Mouse (Mus musculus) limb, embryonic 12.5 days (tissue): Measurements from ENCODE around the gene Dlst. TPM values are rescaled to one million over a fixed set of nuclear protein-coding genes. Genes with fewer than 3 reads are reported as not detected.

ENCODE experiments used
- ATAC-seq: fragments of 200-750 bp; cut with Nextera tagmentation; 2 replicates; pipeline ENCODE4 v1.8.0; 2017; ENCODE audit warnings: low read depth, moderate TSS enrichment; ENCODE audit not compliant: insufficient number of reproducible peaks, insufficient read depth, low FRiP score, low TSS enrichment
- H3K27ac ChIP-seq: fragments of 300-500 bp; sonication (generic); 2 replicates; pipeline ENCODE4 v1.5.1; 2016; ENCODE audit warnings: mild to moderate bottlenecking, moderate library complexity
- H3K27me3 ChIP-seq: fragments of 300-500 bp; sonication (generic); 2 replicates; pipeline ENCODE4 v1.6.1; 2016; ENCODE audit warnings: mild to moderate bottlenecking, moderate library complexity
- H3K36me3 ChIP-seq: fragments of 300-500 bp; sonication (generic); 2 replicates; pipeline ENCODE4 v1.6.1; 2016; ENCODE audit warnings: mild to moderate bottlenecking, moderate library complexity
- H3K4me1 ChIP-seq: fragments of 300-500 bp; sonication (generic); replicated peaks from 2 replicates; pipeline ENCODE4 v1.6.1; 2016
- H3K4me2 ChIP-seq: fragments of 300-500 bp; sonication (generic); 2 replicates; pipeline ENCODE4 v1.6.1; 2016; ENCODE audit warnings: mild to moderate bottlenecking, moderate library complexity
- H3K4me3 ChIP-seq: fragments of 300-500 bp; sonication (generic); replicated peaks from 2 replicates; pipeline ENCODE4 v1.5.1; 2016; ENCODE audit warnings: mild to moderate bottlenecking
- H3K9ac ChIP-seq: fragments of 300-500 bp; sonication (generic); replicated peaks from 2 replicates; pipeline ENCODE4 v1.6.1; 2016; ENCODE audit warnings: mild to moderate bottlenecking, moderate library complexity
- H3K9me3 ChIP-seq: fragments of 300-500 bp; sonication (generic); 2 replicates; pipeline ENCODE4 v1.6.1; 2016; ENCODE audit warnings: mild to moderate bottlenecking, moderate library complexity
- WGBS: fragments of 180-500 bp; shearing (Covaris S2); methylation state at CpG from one replicate; pipeline ENCODE4 v1.1.7; 2016; 5-methylcytosine and 5-hydroxymethylcytosine counted together
- polyA plus RNA-seq: library from polyadenylated mRNA; unstranded; fragments of >200 nt; fragmentation: Nextera tagmentation; extraction: Ambion mirVana; gene quantifications from 2 replicates; pipeline ENCODE4 v1.2.1, GENCODE M21; 2016

Dlst gene
- polyA plus RNA-seq, 1 experiment from 2014 or later = 113 TPM

DNA sequence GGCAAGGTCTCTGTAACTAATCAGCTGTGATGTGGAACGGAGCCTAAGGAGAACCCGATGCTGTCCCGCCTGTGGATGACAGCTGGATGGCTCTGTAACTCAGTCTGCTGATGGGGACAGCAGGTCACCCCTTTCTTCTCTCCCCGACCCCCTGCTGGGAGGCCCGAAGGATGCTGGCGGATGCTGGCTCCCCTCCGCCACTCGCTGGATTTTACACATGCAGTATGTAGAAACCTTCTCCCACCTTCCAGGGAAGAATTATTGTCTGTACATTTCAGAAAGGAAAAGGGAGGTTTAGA lies 71.7 kb downstream of the Dlst start:
- 0 out of 2 replicates have a peak overlapping the region, but pooled peaks have one; percentile 29 for H3K27ac ChIP-seq
- no peaks in the 10 kb centered on the region for H3K36me3 ChIP-seq
- H3K27me3 ChIP-seq = peaks cover 29% of the 10 kb centered on the region
- ATAC-seq = 0 out of 2 replicates have a peak, but pooled peaks have one; percentile 11
- no peaks in the 10 kb centered on the region for H3K9me3 ChIP-seq
- H3K4me3 ChIP-seq = no peak overlapping the region
- WGBS = 13% methylated on average over 8 of the region's 8 CpGs
- peaks cover 28% of the 10 kb centered on the region for H3K4me1 ChIP-seq
- H3K9ac ChIP-seq = 0 out of 2 replicates have a peak overlapping the region, but pooled peaks have one; percentile 23
- peak overlapping the region; percentile 31 for H3K4me2 ChIP-seq

DNA sequence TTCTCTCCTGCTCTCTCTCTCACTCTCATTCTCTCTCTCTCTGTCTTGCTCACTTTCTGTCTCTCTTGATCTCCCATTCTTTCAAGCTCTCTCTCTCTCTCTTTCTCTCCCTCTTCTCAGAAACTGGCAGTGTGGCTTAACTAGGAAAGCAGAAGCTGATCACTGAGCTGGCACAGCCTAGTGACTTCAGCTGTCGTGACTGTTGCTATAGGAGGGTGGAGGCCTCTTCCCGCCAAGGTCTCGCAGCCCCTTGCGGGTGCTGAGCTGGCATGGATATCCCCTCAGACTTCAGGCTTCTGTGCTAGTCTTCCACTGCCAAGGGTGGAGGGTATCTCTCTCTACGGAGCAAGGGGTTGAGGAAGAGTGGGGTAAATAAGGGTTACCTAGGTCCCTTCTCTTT lies 72.3 kb downstream of the Dlst start:
- Histone ChIP-seq H3K9me3 (no peaks in the 10 kb centered on the region), H3K4me2 (no peak overlapping the region), H3K27me3 (peaks cover 28% of the 10 kb centered on the region), H3K4me1 (peaks cover 22% of the 10 kb centered on the region), H3K27ac (no peak overlapping the region), H3K4me3 (no peak overlapping the region), H3K9ac (no peak overlapping the region), H3K36me3 (no peaks in the 10 kb centered on the region)
- 73% methylated on average over 5 of the region's 5 CpGs for WGBS
- no peak for ATAC-seq

DNA sequence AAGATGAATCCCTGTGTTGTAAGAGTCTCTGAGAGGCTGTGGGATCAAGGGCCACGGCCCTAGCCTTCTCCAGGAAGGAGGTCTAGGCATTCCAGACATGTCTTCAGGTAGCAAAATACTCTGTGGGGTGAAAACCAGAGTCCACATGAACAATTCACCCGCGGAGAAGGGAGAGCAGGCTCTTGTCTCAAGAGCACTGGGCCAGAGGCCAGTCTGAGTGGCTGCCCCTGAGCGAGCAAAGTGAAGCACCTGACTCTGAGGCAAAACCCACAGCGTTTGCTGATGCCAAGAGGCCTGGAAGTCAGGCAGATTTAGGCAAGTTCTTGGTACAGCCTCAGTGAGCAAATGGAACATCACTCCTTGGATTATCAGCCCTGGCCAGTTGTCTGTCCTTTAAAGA lies 73.5 kb downstream of the Dlst start:
- Histone ChIP-seq H3K9ac (no peak overlapping the region), H3K9me3 (no peaks in the 10 kb centered on the region), H3K4me2 (no peak overlapping the region), H3K36me3 (no peaks in the 10 kb centered on the region), H3K27ac (no peak overlapping the region), H3K4me1 (peaks cover 20% of the 10 kb centered on the region), H3K4me3 (no peak overlapping the region), H3K27me3 (peaks cover 21% of the 10 kb centered on the region)
- 63% methylated on average over 5 of the region's 5 CpGs for WGBS
- no peak for ATAC-seq

Other genes with a start within 250 kb of the Dlst start
- gene Ltbp2, start 234.3 kb upstream of the Dlst start, polyA plus RNA-seq = 0.20 and 0.58 TPM in 2 replicates
- 158 and 162 TPM in 2 replicates for gene Fcf1, start 139.9 kb upstream of the Dlst start, polyA plus RNA-seq
- 17.8 and 18.9 TPM in 2 replicates for gene Arel1, start 139.9 kb upstream of the Dlst start, polyA plus RNA-seq
- gene Ylpm1, start 114.5 kb upstream of the Dlst start, polyA plus RNA-seq = 37.4 and 40.0 TPM in 2 replicates
- 3.0 and 4.2 TPM in 2 replicates for gene Prox2, start 74 bp upstream of the Dlst start, polyA plus RNA-seq
- 0.46 and 0.56 TPM in 2 replicates for gene Rps6kl1, start 40.4 kb downstream of the Dlst start, polyA plus RNA-seq
- gene Pgf, start 67.0 kb downstream of the Dlst start, polyA plus RNA-seq = 17.0 and 17.8 TPM in 2 replicates
- 80.6 and 83.3 TPM in 2 replicates for gene Eif2b2, start 108.6 kb downstream of the Dlst start, polyA plus RNA-seq
- 10.9 and 11.1 TPM in 2 replicates for gene Mlh3, start 159.8 kb downstream of the Dlst start, polyA plus RNA-seq
- gene Acyp1, start 177.6 kb downstream of the Dlst start, polyA plus RNA-seq = 58.6 and 62.8 TPM in 2 replicates
- 0.97 and 1.1 TPM in 2 replicates for gene Zc2hc1c, start 177.8 kb downstream of the Dlst start, polyA plus RNA-seq
- 31.1 and 39.1 TPM in 2 replicates for gene Nek9, start 228.5 kb downstream of the Dlst start, polyA plus RNA-seq